1 mouse cellular context compared by ENCODE assay signal in genomic region chr2:6695353-6695951, GRCm38 (mm10).
A peak's percentile ranks its signal among the peaks of the same experiment; 100 is the strongest.
TF ChIP-seq lines count a peak whose summit lies in the region.

No protein-coding gene starts in this region.

TF ChIP-seq in MEL, 35 proteins besides CTCF, POLR2A, EP300 and RAD21 (continued from another document):
- TF ChIP-seq BHLHE40 (IDR thresholded peaks at IDR 0.05; ENCODE audit: borderline replicate concordance, low read depth, low read length) (no peak; the same call in 1 of the 2 replicates), RCOR1 (IDR thresholded peaks at IDR 0.05; ENCODE audit: low read depth, low read length) (no peak), SIN3A (IDR thresholded peaks at IDR 0.05; ENCODE audit: low read length) (peak; percentile 72), NRF1 (IDR thresholded peaks at IDR 0.05; ENCODE audit: insufficient read depth, low read depth, low read length, poor library complexity, severe bottlenecking) (no peak), TAL1 (IDR thresholded peaks at IDR 0.05; ENCODE audit: low read length) (no peak), ZKSCAN1 (IDR thresholded peaks at IDR 0.05; ENCODE audit: low read depth, low read length) (no peak)
